Mouse (Mus musculus) cerebellum, adult 11 months (tissue): ENCODE data around the gene Pth2r.

Experiments used
- DNase-seq: peaks from one replicate; pipeline ENCODE4 v3.0.0; 2022

Pth2r gene

GRCm38 (mm10) chr1:65281756-65282155 lies at the start of gene Pth2r:
Gene Pth2r (plus strand): TSS chr1:65282056.
- DNase-seq, result no peak

- no peak for DNase-seq
Measured at GRCm38 (mm10) chr1:65237712-65238111, 44.1 kb upstream of the Pth2r start.

DNA sequence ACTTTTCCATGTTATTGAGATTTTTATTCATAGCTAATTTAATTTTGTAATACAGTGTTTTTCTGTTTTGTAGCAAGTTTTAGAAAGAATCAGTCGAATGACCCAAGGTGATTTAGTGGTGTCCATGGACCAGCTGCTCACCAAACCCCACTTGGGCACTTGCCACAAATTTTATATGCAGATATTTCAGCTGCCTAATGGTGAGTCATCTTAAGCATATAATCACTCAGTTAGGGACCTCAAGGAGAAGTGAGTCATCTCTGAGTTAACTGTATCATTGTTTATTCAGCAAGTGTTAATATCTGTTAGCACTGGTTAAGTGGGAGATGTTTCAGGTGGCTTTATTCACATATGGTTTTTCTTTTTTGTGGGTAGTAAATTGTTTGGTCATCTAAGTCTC lies 36.2 kb upstream of the Pth2r start:
- DNase-seq, result no peak

DNA sequence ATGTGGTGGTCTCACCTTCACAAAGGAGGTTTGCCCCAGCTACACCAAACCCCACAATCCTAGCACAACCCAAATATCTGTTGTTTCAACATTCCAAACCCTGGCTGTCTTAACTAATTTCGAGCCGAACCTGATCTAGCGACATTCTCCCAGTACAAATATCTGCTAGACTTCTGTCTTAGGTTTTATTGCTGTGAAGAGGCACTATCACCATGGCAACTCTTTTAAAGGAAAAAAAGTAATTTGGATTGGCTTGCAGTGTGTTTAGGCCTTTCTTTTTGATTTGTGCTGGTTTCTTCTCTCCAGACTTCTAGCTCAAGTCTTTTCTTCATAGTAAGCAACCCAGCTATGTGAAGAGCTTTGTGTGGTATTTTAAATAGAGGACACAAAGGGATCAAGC lies 1.4 kb upstream of the Pth2r start:
- no peak for DNase-seq

DNA sequence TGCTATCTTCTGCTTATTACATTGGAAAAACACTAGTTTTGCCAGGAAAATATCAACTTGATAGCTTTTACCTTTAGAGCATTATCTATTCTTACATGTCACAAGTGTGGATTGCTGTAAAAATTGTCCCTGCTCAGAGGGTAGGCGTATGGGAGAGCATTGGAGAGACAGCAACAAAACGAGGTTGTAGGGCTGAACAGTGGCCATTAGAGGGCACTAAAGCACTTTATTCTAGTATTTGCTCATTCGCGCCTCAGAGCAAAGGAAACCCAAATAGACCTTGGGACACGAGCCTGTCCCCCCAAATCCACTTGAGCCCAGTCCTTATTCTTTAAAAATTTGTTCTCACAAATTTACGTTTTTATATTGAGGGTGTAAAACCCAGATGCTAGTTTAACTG lies 910 bp downstream of the Pth2r start:
- DNase-seq, result peak; percentile 38

DNA sequence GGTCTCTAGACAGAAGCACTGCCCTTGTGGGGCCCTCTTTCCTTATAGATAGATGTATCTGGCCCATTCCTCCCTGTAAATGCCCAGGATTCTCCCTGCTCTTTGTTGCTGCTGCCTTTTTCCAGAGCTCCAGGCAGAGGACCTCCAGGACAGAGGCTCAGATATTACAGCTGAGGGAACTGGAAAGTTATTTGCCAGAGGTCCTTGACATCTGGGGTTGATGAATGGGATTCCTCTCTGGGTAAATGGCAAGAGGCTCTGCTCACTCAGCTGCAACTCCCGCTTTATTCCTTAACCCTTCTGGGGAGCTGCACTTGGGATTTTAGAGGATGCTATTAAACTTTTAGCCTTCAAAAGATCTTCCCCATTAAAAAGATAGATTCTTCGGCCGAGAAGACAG lies 26.6 kb downstream of the Pth2r start:
- DNase-seq, result no peak

GRCm38 (mm10) chr1:65311214-65311933 lies 29.5 kb downstream of the Pth2r start:
- no peak for DNase-seq

DNA sequence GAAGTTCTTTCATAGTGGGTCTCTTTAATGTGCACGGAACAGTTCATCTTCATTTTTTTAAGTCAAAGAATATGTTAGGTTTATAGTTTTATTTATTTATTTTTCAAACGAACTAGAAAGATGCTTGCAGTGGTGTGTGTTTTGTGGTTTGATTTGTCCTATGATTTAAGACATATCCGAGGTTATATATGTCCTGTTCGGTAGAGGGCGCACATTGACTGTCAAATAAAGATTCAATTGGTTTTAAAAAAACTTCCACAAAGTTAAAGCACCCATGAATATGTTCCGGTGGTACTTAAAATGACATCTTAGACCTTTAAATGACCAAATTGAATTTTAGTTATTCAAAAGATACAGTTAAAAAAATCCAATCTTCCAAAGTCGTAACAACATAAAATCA lies 30.3 kb downstream of the Pth2r start:
- DNase-seq, result peak; percentile 31

- DNase-seq, result no peak
Measured at GRCm38 (mm10) chr1:65312896-65313295, 31.0 kb downstream of the Pth2r start.

DNA sequence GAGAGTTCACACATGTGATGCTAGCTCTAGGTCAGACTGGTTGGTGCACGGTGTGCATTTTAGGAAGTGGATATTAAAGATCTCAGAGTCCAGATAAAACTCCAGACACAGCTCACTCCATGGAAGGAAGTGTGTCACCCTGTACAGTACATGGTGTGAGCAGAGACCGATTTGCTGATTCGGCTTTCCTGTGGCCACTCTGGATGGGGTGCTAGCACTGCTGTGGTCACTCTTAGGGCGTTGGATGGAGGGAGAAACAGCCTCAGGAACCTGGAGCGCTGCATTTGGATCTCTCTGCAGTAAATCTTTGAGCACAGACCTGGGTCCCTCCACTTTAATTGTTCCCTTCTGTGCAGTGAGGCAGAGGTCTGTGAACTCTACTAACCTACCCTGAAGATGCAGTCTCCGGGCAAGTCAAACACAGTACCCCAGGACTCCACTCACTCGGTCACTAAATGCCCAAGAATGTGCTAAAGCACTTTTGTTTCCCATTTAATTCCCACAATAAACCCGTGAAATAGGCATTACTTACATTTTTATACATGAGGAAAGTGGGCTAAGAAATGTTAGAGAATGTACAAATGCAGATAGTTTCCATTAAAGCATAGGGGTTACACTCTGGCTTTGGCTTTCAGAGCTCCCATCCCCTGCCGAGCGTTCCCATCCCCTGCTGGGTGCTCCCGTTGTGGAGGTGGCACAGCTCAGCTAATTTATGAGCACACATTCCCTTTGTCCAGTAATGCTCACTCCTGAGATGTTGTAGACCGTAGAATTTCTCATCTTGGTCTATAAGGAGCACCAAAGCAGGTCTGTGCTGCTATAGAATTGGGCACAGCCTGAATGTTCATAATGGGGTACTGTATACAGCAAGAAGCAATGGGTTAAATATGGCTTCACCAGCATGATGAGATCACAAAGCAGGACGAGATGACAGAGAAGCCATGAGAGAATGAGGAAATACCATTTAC lies 32.5 kb downstream of the Pth2r start:
- no peak for DNase-seq

DNA sequence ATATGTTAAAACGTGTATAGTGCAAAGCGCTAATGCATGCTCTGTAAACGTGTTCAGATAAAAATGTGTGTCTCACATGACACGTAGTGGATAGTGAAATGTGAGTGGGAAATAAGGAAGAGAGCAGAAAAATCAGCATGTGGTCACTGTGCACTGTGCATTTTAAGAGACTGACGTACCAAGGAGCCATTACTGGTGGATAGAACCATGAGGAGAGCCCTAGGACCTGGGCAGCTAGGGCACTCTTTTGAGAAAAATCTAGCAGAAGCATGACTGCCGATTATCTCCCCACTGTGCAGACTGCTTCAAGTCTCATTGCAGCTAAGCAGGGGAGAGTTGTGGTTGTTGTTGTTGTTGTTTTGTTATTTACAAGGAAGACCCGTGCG lies 33.2 kb downstream of the Pth2r start:
- no peak for DNase-seq

DNA sequence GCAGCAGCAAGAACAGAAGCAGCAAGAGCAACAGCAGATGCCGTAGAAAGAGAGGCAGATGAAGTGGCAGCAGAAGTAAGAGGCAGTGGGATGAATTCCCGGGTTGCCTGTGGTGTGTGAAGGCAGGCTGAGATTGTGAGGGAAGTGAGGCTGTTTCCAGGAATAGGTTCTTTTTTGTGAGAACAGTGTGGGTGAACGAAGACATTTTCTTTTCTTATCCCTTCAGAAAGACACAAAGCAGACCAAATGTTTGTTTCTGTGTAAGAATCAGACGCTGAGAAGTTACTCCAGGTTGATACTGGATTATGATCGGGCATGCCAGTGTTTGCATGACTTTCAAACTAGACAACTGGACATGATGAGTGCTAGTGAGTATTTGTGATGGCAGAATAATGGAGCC lies 52.2 kb downstream of the Pth2r start:
- DNase-seq, result no peak

- no peak for DNase-seq
Measured at GRCm38 (mm10) chr1:65337768-65338167, 55.9 kb downstream of the Pth2r start.

GRCm38 (mm10) chr1:65340240-65340639 lies 58.4 kb downstream of the Pth2r start:
- DNase-seq, result no peak

DNA sequence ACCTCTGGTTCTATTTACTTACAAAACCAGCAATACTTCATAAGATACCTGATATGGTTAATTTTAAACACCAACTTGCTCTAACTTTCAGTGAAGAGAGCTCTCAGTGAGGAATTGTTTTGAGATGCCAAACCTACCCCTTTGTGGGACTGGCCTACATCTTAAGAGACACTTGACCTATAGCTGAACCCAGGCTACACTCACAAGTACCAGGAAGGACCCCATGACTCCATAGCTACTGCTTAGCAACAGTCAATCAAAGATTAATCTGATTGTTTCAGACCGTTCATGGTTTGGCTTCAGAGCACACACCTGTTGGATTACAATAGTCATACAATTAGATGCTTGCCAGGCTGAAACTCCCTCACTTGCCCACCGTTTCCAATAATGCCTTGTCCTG lies 71.1 kb downstream of the Pth2r start:
- DNase-seq, result no peak

DNA sequence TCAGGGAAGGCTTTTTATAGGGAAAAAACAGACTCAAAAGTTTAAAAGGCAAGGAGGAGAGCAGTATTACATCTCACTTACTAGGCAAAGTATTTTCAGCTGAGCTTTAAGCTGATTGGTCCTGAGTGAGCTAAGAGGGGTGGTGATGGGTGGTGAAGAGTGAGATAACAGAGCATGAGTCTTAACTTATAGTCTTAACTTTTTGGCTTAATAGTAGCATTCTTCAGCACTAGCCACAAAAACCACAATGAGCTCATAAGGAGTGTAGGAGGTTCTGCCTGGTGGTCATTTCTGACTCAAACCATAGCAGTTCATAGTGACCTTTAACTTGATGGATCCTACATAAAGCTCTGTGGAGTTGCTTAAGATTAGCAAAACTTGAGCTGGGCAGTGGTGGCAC lies 72.3 kb downstream of the Pth2r start:
- DNase-seq, result no peak

DNA sequence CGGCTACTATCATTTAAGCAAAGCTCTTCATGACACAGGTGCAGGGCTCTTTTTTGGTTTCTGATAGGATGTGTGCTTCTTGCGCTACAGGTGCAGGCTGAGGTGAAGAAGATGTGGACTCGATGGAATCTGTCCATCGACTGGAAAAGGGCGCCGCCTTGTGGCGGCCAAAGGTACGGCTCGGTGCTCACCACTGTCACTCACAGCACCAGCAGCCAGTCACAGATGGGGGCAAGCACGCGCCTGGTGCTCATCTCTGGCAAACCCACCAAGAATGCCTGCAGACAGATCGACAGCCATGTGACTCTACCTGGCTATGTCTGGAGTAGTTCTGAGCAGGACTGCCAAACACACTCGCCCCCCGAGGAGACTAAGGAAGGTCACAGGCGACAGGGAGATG lies 106.5 kb downstream of the Pth2r start:
- DNase-seq, result peak; percentile 13

DNA sequence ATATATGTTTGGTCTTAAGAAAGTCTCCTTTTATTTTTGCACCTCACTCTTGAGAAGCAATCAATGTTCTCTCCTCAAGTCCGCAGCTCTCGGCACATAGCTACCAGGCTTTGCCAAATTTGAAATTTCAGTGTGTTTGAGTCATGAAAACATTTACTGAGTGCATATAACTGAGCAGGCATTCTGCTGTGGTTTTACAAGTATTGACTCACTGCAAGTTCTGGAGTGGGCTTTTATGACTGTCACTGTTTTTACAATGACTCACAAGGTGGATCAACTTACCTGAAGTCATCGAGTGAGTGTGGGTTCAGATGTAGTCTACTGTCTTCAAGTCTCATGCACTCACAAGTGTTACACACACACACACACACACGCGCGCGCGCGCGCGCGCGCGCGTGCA lies 107.8 kb downstream of the Pth2r start:
- DNase-seq, result no peak

GRCm38 (mm10) chr1:65407441-65407840 lies 125.6 kb downstream of the Pth2r start:
- no peak for DNase-seq

GRCm38 (mm10) chr1:65420909-65421308 lies 139.1 kb downstream of the Pth2r start:
- no peak for DNase-seq

- no peak for DNase-seq
Measured at GRCm38 (mm10) chr1:65422501-65423010, 140.7 kb downstream of the Pth2r start.
